Mouse (Mus musculus) bone marrow, adult 2 months (tissue): Measurements from ENCODE around the gene Itga5. TPM values are rescaled to one million over a fixed set of nuclear protein-coding genes. Genes with fewer than 3 reads are reported as not detected.

Experiments used
- H3K27ac ChIP-seq: fragments of 200-500 bp; 2 replicates; pipeline ENCODE4 v1.5.1; 2012; ENCODE audit warnings: low read depth, mild to moderate bottlenecking, control low read depth, inconsistent platforms, low read length; ENCODE audit not compliant: control insufficient read depth, poor library complexity, insufficient read depth
- H3K4me1 ChIP-seq: fragments of 200-500 bp; 2 replicates; pipeline ENCODE4 v1.6.1; 2011; ENCODE audit warnings: low read length; ENCODE audit not compliant: control insufficient read depth, insufficient read depth
- H3K4me3 ChIP-seq: fragments of 200-500 bp; replicated peaks from 2 replicates; pipeline ENCODE3; 2011; ENCODE audit warnings: mild to moderate bottlenecking, low read depth, low read length, control low read depth; ENCODE audit not compliant: control insufficient read depth
- CTCF ChIP-seq: fragments of 200-500 bp; IDR thresholded peaks from 2 replicates; pipeline ENCODE4 v1.5.1; 2011; ENCODE audit warnings: low read length, control low read depth; ENCODE audit not compliant: control insufficient read depth, insufficient read depth
- POLR2A ChIP-seq: fragments of 200-500 bp; IDR thresholded peaks from 2 replicates; pipeline ENCODE4 v1.6.1; 2011; ENCODE audit warnings: low read depth, mild to moderate bottlenecking, control low read depth, low read length, borderline replicate concordance; ENCODE audit not compliant: control insufficient read depth
- WGBS: fragments of 180-500 bp; shearing (Covaris S2); methylation state at CpG from one replicate; pipeline ENCODE4 v1.1.7; 2018; 5-methylcytosine and 5-hydroxymethylcytosine counted together
- polyA plus RNA-seq: library from polyadenylated mRNA; stranded (reverse); fragments of >200 nt; gene quantifications from 2 replicates; pipeline ENCODE4 v1.2.4, GENCODE M21; 2011; ENCODE audit warnings: low replicate concordance; ENCODE audit not compliant: missing spikeins, insufficient read depth, insufficient read length

Gene Itga5
- polyA plus RNA-seq, 1 experiment: 23.1 TPM

GRCm38 (mm10) chr15:103301547-103302340 lies 64.8 kb downstream of the Itga5 start:
- Histone ChIP-seq H3K4me3 (no peak overlapping the region), H3K27ac (no peak overlapping the region), H3K4me1 (no peaks in the 10 kb centered on the region; the same call in none of the 2 replicates)
- WGBS: 38% methylated on average over 5 of the region's 5 CpGs
- TF ChIP-seq CTCF: no peak
- TF ChIP-seq POLR2A: no peak

- TF ChIP-seq POLR2A: no peak
- no peak for TF ChIP-seq CTCF
- H3K4me3 ChIP-seq: no peak overlapping the region
- H3K27ac ChIP-seq: no peak overlapping the region
- no peaks in the 10 kb centered on the region; the same call in none of the 2 replicates for H3K4me1 ChIP-seq
- 43% methylated on average over 2 of the region's 2 CpGs for WGBS
Observed at GRCm38 (mm10) chr15:103301046-103301445, 65.5 kb downstream of the Itga5 start.

- Histone ChIP-seq H3K27ac (no peak overlapping the region), H3K4me3 (no peak overlapping the region), H3K4me1 (no peaks in the 10 kb centered on the region; the same call in none of the 2 replicates)
- TF ChIP-seq POLR2A (no peak), CTCF (no peak)
- 67% methylated on average over 2 of the region's 2 CpGs for whole genome bisulfite sequencing
Observed at GRCm38 (mm10) chr15:103300560-103300959, 66.0 kb downstream of the Itga5 start.

DNA sequence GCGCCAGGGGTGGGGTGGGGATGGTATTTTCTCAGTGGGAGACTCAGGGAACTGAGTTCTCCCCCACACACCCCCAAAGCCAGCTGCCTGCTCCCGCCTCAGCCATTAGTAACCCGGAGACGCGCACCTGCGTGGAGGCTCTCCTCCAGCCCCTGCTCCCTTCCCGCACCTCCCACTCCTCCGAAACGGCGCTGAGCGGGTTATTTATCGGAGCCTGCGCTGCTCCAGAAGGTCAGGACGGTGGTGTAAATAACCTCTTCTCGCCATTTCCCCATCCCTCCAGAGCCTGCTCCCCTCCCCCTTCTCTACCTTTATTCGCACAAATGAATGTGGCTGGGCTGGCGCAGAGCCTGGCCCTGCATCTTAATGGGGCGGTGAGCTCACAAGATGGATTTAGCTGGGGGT lies 66.5 kb downstream of the Itga5 start:
- no peak overlapping the region for H3K27ac ChIP-seq
- no peaks in the 10 kb centered on the region; the same call in none of the 2 replicates for H3K4me1 ChIP-seq
- no peak overlapping the region for H3K4me3 ChIP-seq
- TF ChIP-seq POLR2A (no peak), CTCF (no peak)
- 61% methylated on average over 18 of the region's 18 CpGs for WGBS

- no peak for TF ChIP-seq POLR2A
- TF ChIP-seq CTCF: no peak
- 86% methylated on average over 8 of the region's 8 CpGs for WGBS
- Histone ChIP-seq H3K4me1 (no peaks in the 10 kb centered on the region; the same call in none of the 2 replicates), H3K27ac (no peak overlapping the region), H3K4me3 (no peak overlapping the region)
Observed at GRCm38 (mm10) chr15:103299644-103300043, 66.9 kb downstream of the Itga5 start.

DNA sequence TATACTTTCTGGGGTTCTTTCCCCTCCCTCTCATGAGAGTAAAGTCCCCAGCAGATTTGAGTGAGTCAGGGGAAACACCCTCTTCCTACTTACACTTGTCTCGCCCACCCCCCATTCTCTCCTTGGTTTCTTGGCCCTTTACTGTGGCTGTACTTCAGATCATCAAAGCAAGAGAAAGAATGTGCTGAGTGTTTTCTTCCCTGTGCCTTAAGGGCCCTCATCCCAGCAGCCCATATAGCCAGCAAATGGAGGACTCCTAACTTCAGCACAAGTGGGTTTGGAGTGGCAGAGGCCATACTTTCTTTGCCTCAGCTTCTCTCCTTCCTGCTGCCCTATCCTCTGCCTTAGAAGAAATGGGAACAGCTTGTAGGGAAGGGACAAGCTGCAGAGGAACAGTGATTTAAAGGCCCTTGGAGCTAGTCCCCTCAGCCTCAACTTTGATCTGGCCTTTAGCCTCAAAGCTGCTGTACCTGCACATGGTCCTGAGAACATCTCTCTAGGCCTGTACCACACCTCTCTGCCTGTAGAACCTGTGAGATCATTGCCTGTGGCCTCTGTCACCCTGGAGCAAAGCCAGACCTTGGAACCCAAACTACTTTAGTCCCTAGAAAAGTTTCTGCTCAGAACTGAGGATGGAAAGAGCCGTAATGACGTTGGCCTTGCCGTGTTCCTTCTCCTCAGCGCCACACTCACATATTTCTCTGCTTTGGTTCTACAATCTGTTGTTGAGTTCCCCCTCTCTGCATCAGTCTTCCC lies 67.5 kb downstream of the Itga5 start:
- no peak for TF ChIP-seq CTCF
- no peak for TF ChIP-seq POLR2A
- 92% methylated on average over 5 of the region's 5 CpGs for WGBS
- Histone ChIP-seq H3K4me3 (no peak overlapping the region), H3K4me1 (no peaks in the 10 kb centered on the region; the same call in 1 of the 2 replicates), H3K27ac (no peak overlapping the region)

GRCm38 (mm10) chr15:103298026-103298425 lies 68.5 kb downstream of the Itga5 start:
- Histone ChIP-seq H3K27ac (no peak overlapping the region), H3K4me1 (no peaks in the 10 kb centered on the region; the same call in 1 of the 2 replicates), H3K4me3 (no peak overlapping the region)
- TF ChIP-seq POLR2A (no peak), CTCF (no peak)
- WGBS: 84% methylated on average over 3 of the region's 3 CpGs

DNA sequence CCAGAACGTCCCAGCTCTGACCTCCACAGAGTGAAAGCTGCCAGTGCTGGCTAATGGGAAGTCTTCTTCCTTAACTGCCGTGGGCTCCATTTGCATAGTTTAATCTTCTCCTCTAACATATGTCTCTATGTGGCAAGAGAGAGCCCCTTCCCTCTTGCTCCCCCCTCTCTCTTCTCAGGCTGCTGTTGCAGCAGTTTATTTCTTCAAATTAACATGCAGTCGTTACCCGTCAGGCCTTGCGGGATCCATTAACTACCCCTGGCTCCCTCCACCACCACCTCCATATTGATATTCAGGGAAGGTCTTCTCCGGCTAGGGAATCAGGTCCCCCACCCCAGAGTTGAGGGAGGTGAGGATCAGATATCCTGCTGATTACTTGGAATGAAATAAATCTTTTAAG lies 69.2 kb downstream of the Itga5 start:
- TF ChIP-seq POLR2A: no peak
- no peak for TF ChIP-seq CTCF
- no peak overlapping the region for H3K4me3 ChIP-seq
- 79% methylated on average over 6 of the region's 6 CpGs for WGBS
- no peaks in the 10 kb centered on the region; the same call in 1 of the 2 replicates for H3K4me1 ChIP-seq
- H3K27ac ChIP-seq: no peak overlapping the region
